Mouse (Mus musculus): ENCODE data around the gene Arid4b. TPM values are rescaled to one million over a fixed set of nuclear protein-coding genes. Genes with fewer than 3 reads are reported as not detected.

Arid4b gene
- polyA plus RNA-seq, 1 experiment from 2014 or later = 82.4 TPM

Other genes starting within 250 kb of the Arid4b start
- 17.2 and 20.6 TPM in 2 replicates for gene B3galnt2, start 108.8 kb upstream of the Arid4b start, polyA plus RNA-seq (2014; fragmentation: Nextera tagmentation; extraction: Ambion mirVana)
- gene Tbce, start 23.6 kb upstream of the Arid4b start, polyA plus RNA-seq (2014; fragmentation: Nextera tagmentation; extraction: Ambion mirVana) = 106 and 107 TPM in 2 replicates
- gene Ggps1, start 256 bp downstream of the Arid4b start, polyA plus RNA-seq (2014; fragmentation: Nextera tagmentation; extraction: Ambion mirVana) = 75.7 and 97.1 TPM in 2 replicates

All from midbrain, embryonic 14.5 days (tissue).